Mouse (Mus musculus) bone marrow macrophage, adult 2 months (primary cell): Measurements from ENCODE around the gene Cgnl1.

Source experiments
- CTCF ChIP-seq: IDR thresholded peaks from 2 replicates; pipeline ENCODE4 v1.5.1; 2012; ENCODE audit warnings: low read depth, mild to moderate bottlenecking, low read length, moderate library complexity
- POLR2A ChIP-seq: IDR thresholded peaks from 2 replicates; pipeline ENCODE4 v1.6.1; 2012; ENCODE audit warnings: mild to moderate bottlenecking, low read depth, low read length, borderline replicate concordance

DNA sequence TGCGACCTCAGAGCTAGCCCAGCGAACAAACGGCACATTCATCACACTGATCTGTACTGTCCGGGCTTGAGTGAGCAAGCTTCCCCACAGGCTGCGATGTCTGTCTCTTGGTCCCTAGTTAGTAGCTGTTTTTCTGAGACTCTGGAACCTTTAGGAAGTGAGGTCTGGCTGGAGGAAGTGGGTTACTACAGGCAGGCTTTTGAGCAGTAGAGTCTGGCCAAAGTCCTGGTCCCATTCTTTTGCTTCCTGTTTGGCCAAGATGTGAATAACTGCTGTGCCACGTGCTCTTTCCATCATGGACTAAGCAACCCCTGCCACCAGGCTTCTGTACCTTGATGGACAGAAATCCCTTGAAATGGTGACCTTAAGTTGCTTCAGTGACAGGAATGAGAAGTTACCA is 174.5 kb downstream of the Cgnl1 start:
- TF ChIP-seq POLR2A: no peak
- no peak for TF ChIP-seq CTCF
